Mouse (Mus musculus) heart, embryonic 14.5 days (tissue): Measurements from ENCODE around the gene Gpr156. TPM values are rescaled to one million over a fixed set of nuclear protein-coding genes. Genes with fewer than 3 reads are reported as not detected.

Experiments
- ATAC-seq: fragments of 200-750 bp; cut with Nextera tagmentation; 2 replicates; pipeline ENCODE4 v1.8.0; 2017; ENCODE audit warnings: low read depth, moderate TSS enrichment; ENCODE audit not compliant: insufficient number of reproducible peaks, insufficient read depth, low FRiP score
- H3K27ac ChIP-seq, 2 experiments: fragments of 200-500 bp in 1 of 2; fragments of 300-500 bp in 1 of 2; sonication (generic) in 1 of 2; replicated peaks in 1 of 2; 2 replicates each; pipeline ENCODE4 v1.5.1; 2012 to 2014; ENCODE audit warnings: low read depth in 2 of 2, low read length in 2 of 2, control low read depth in 1 of 2, mild to moderate bottlenecking in 1 of 2, mixed read lengths in 1 of 2; ENCODE audit not compliant: control insufficient read depth in 1 of 2, insufficient read depth in 1 of 2
- H3K27me3 ChIP-seq: fragments of 300-500 bp; sonication (generic); 2 replicates; pipeline ENCODE4 v1.6.1; 2014; ENCODE audit warnings: mild to moderate bottlenecking, low read length, control low read depth; ENCODE audit not compliant: control insufficient read depth, insufficient read depth
- H3K36me3 ChIP-seq: fragments of 300-500 bp; sonication (generic); 2 replicates; pipeline ENCODE4 v1.6.1; 2014; ENCODE audit warnings: mild to moderate bottlenecking, control low read depth, low read length, mixed read lengths; ENCODE audit not compliant: control insufficient read depth, insufficient read depth
- H3K4me1 ChIP-seq, 2 experiments: fragments of 200-500 bp in 1 of 2; fragments of 300-500 bp in 1 of 2; sonication (generic) in 1 of 2; 2 replicates each; pipeline ENCODE4 v1.6.1; 2012 to 2014; ENCODE audit warnings: low read length in 2 of 2, control low read depth in 1 of 2, mixed read lengths in 1 of 2; ENCODE audit not compliant: control insufficient read depth in 2 of 2, insufficient read depth in 2 of 2
- H3K4me2 ChIP-seq: fragments of 300-500 bp; sonication (generic); 2 replicates; pipeline ENCODE4 v1.6.1; 2014; ENCODE audit warnings: mild to moderate bottlenecking, low read length
- H3K4me3 ChIP-seq, 2 experiments: fragments of 200-500 bp in 1 of 2; fragments of 300-500 bp in 1 of 2; sonication (generic) in 1 of 2; 2 replicates each; pipeline ENCODE4 v1.5.1; 2012 to 2014; ENCODE audit warnings: low read length in 2 of 2, mild to moderate bottlenecking in 2 of 2, control low read depth in 1 of 2, low read depth in 1 of 2, moderate library complexity in 1 of 2; ENCODE audit not compliant: control insufficient read depth in 1 of 2, insufficient read depth in 1 of 2
- H3K9ac ChIP-seq: fragments of 300-500 bp; sonication (generic); 2 replicates; pipeline ENCODE4 v1.6.1; 2014; ENCODE audit warnings: mild to moderate bottlenecking, low read length
- H3K9me3 ChIP-seq: fragments of 300-500 bp; sonication (generic); 2 replicates; pipeline ENCODE4 v1.6.1; 2016; ENCODE audit warnings: low read length, control low read depth; ENCODE audit not compliant: control insufficient read depth
- WGBS: fragments of 180-500 bp; shearing (Covaris S2); extraction: QIAGEN DNeasy Blood & Tissue Kit; methylation state at CpG from one replicate; pipeline ENCODE4 v1.1.7; 2014; 5-methylcytosine and 5-hydroxymethylcytosine counted together
- polyA plus RNA-seq: library from polyadenylated mRNA; unstranded; fragments of >200 nt; fragmentation: Nextera tagmentation; extraction: Ambion mirVana; gene quantifications from 2 replicates; pipeline ENCODE4 v1.2.1, GENCODE M21; 2014

The Gpr156 gene
- polyA plus RNA-seq, 1 experiment from 2014 or later: 0.54 TPM

DNA sequence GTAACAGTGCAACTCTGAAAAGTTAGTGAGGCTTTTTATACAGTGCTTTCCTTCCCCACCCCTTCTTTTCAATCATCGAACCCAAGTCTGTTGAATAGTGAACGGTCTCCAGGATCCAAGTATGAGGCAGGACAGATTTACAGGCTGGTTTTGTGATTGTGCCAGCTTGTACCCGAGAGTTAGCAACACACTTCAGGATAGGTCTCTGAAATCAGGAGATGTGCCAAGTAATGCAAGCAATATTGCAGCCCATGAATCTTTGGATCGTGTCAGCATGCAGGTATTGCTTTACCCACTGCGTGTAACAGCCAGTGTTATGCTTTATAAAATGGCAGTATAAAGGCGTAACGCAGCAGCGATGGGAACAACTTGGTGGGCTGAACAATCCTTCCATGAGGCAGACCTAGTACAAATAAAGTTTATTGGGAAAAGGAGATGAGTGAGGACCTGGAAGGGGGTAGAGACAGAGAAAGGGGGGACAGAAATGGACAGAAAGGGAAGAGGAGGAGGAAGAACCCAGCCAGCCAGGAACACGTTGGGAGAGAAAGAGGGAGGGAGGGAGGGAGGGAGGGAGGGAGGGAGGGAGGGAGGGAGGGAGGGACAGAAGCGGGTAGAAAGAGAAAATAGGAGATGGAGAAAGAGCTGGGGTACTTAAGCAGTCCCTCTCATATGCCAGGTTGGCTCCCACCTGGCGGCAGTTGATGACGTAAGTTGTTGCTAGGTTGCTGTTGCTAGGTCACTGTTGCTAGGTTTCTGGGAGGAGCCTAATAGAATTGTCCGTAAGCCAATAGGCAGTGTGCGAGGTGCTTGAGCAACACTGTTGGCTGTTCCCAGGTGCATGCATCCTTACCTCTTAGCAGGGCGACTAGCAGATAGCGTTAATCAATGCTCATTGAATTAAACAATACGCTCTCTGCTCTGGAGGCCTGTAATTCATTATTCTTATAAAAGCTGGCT is 22.1 kb downstream of the Gpr156 start:
- no peak for ATAC-seq
- Histone ChIP-seq H3K9me3 (no peaks in the 10 kb centered on the region), H3K4me2 (no peak overlapping the region)

DNA sequence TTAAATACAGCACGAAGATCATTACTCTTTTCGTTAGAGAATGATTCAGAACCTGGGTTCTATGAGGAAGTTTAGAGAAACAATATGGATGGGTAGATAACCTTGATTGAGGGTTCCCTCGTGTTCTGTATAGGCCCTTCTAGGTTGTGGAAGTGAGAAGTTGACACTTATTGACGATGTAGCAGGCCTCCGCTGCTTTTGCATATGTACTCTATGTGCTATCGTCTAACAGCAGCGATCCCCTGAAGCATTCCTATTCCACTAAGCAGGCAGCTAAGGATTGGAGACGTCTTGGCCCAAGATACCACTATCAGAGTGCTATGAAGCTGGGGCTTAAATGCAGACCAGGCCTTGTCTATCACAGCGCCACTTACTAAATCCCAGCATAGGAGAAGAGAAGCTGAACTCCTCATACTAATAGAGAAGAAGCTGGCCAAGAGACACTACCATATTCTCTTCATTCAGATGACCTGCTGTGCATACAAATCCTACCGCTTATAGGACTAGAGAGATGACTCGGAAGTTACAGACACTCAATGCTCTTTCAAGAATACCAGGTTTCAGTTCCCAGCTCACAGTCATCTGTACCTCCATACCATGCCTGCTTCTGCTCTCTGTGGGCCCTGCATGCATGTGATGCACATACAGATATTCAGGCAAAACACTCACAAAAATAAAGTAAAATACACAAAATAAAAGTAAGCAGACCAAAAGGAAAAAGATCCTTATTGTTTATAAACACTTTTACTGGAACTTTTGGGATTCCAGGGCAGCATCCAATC is 23.0 kb downstream of the Gpr156 start:
- no peak overlapping the region for H3K4me3 ChIP-seq
- H3K9me3 ChIP-seq: no peaks in the 10 kb centered on the region
- WGBS: 65% methylated on average over 11 of the region's 11 CpGs
- no peak overlapping the region for H3K9ac ChIP-seq
- no peaks in the 10 kb centered on the region for H3K36me3 ChIP-seq
- no peaks in the 10 kb centered on the region for H3K4me1 ChIP-seq
- no peak overlapping the region for H3K27ac ChIP-seq
- no peak overlapping the region for H3K4me2 ChIP-seq
- H3K27me3 ChIP-seq: no peaks in the 10 kb centered on the region
- no peak for ATAC-seq

More for the DNA sequence above, 22.1 kb downstream of the Gpr156 start:
- H3K36me3 ChIP-seq: no peaks in the 10 kb centered on the region
- no peak overlapping the region for H3K27ac ChIP-seq
- no peak overlapping the region for H3K9ac ChIP-seq
- H3K4me3 ChIP-seq: no peak overlapping the region
- H3K27me3 ChIP-seq: no peaks in the 10 kb centered on the region
- 63% methylated on average over 16 of the region's 17 CpGs for WGBS
- H3K4me1 ChIP-seq: no peaks in the 10 kb centered on the region

DNA sequence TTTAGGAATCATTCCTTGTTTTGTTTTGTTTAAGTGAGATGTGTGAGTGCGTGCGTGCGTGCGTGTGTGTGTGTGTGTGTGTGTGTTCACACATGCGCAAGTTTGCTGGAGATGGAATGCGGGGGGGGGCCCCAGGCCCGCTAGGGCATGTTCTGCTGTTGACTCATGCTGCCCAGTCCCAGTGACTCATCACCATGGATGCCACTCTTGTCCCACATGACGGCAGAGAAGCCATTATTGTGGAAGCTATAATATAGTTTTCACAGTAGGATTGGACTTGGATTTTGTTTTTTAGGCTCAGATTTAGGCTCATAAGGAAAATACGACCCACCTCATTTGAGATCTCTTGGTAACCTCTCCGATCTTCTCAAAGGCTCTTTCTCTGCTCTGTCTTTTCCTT is 24.0 kb downstream of the Gpr156 start:
- no peaks in the 10 kb centered on the region for H3K36me3 ChIP-seq
- no peak overlapping the region for H3K4me2 ChIP-seq
- no peaks in the 10 kb centered on the region for H3K27me3 ChIP-seq
- no peaks in the 10 kb centered on the region for H3K4me1 ChIP-seq
- H3K27ac ChIP-seq: no peak overlapping the region
- no peak overlapping the region for H3K9ac ChIP-seq
- no peaks in the 10 kb centered on the region for H3K9me3 ChIP-seq
- WGBS: 78% methylated on average over 10 of the region's 10 CpGs
- H3K4me3 ChIP-seq: no peak overlapping the region
- ATAC-seq: no peak

DNA sequence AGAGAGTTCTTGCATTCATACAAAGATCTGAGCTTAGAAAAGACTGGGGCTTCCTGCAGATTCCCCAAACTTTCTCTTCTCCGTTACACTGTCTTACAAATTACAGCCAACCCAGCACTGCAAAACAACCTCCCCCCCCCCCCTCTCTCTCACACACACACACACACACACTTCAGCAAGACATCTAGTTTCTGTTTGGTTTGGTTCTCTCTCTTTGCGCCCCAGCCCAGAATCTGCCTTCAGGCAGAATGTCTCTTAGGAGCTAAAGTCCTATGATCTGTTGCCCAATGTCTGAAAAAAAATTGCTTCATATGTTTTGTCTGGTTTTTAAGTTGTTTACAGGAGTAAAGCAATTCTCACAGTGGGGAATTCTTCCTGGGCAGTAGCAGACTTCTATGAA is 27.4 kb downstream of the Gpr156 start:
- Histone ChIP-seq H3K36me3 (no peaks in the 10 kb centered on the region), H3K4me1 (no peaks in the 10 kb centered on the region), H3K9ac (no peak overlapping the region), H3K27ac (no peak overlapping the region), H3K4me3 (no peak overlapping the region), H3K27me3 (no peaks in the 10 kb centered on the region), H3K4me2 (no peak overlapping the region), H3K9me3 (no peaks in the 10 kb centered on the region)
- ATAC-seq: no peak
- 64% methylated on average over 2 of the region's 2 CpGs for WGBS

DNA sequence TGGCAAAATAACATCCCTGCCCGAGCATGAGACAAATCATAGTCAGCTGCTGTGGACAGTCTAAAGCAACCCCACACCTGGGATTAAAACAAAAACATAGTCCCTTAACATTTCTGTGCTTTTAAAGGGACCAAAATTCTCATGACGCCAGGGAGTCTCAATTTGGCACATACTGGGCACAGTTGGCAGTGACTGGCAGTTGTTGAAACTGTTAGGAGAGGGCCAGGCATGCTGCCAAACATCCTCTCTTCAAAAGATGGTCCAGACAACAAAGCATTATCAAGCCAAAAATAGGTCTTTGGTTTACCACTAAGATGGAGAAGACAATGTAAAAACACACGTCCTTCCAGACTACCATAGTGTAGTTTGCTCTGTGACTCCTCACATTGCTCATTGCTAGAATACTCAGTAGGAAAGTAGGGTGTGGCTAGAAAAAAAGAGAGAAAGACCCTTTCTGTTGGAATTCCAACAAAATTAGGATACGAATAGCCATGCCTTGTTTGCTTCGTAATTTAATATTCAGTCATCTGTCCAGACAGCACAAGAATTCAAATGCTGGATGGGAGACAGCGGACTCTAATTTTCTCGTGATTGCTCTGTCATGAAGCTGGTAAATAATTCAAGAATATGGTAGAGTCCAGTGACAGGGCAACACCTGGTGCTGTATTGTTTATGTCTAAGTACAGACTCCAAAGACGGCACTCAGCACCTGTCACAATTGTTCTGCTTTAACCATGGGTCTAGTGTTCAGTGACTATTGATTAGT is 28.9 kb downstream of the Gpr156 start:
- no peaks in the 10 kb centered on the region for H3K9me3 ChIP-seq
- no peak overlapping the region for H3K9ac ChIP-seq
- H3K4me3 ChIP-seq: no peak overlapping the region
- no peaks in the 10 kb centered on the region for H3K4me1 ChIP-seq
- no peaks in the 10 kb centered on the region for H3K27me3 ChIP-seq
- H3K27ac ChIP-seq: no peak overlapping the region
- H3K4me2 ChIP-seq: no peak overlapping the region
- WGBS: 73% methylated on average over 8 of the region's 8 CpGs
- ATAC-seq: no peak
- H3K36me3 ChIP-seq: no peaks in the 10 kb centered on the region

DNA sequence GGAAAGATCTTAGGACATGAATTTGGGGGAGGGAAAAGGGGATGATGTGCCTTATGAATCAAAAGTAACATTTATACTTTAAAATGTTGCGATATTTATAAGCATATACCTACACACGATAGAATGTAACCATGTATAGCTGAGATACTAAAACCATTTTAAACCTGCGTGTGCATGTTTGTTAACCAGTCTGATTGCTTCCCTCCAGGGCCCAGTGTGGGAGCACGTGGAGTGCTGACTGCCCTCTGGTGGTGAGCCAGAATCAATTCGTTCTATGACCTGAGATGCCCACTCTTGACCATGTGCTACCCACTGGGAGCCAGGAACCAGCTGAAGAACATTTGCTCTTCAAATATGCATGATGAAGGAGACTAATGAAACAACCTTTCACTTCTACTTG is 30.9 kb downstream of the Gpr156 start:
- Histone ChIP-seq H3K4me1 (no peaks in the 10 kb centered on the region), H3K36me3 (no peaks in the 10 kb centered on the region), H3K9ac (no peak overlapping the region), H3K27me3 (no peaks in the 10 kb centered on the region), H3K4me3 (no peak overlapping the region), H3K27ac (no peak overlapping the region), H3K9me3 (no peaks in the 10 kb centered on the region), H3K4me2 (no peak overlapping the region)
- 32% methylated on average over 5 of the region's 5 CpGs for WGBS
- no peak for ATAC-seq

DNA sequence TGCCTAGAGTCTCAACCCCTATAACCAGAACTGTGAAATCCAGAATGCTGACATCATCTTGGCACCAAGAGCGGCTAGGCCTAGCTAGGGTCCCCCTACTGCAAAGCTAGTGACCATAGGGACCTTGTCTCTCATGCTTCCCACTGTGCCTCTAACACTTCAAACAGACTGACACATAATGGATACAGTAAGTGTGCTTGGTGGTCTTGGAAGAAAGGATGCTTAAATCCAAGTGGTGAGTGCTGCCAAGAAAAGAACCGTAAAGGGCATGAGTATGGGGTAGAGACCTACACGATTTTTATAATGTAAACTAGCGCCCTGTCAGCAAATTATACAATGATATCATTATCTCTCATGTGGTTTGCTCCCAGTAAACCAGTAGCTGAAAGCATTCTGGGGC is 32.1 kb downstream of the Gpr156 start:
- WGBS: 87% methylated on average over 4 of the region's 4 CpGs
- Histone ChIP-seq H3K27me3 (no peaks in the 10 kb centered on the region), H3K27ac (no peak overlapping the region), H3K4me1 (no peaks in the 10 kb centered on the region), H3K4me2 (no peak overlapping the region), H3K36me3 (no peaks in the 10 kb centered on the region), H3K4me3 (no peak overlapping the region), H3K9me3 (no peaks in the 10 kb centered on the region), H3K9ac (no peak overlapping the region)
- ATAC-seq: no peak
